Mouse (Mus musculus) ovary, adult 18-20 months (tissue): Measurements from ENCODE around the gene Nckap1.
A peak's percentile ranks its signal among the peaks of the same experiment; 100 is the strongest.

Experiments used
- DNase-seq: peaks from one replicate; pipeline ENCODE4 v3.0.0; 2022; ENCODE audit warnings: low spot score, mixed read lengths

Nckap1 gene

GRCm38 (mm10) chr2:80581043-80581711 lies at the start of gene Nckap1:
Nckap1 (minus strand) TSS chr2:80581380.
- DNase-seq = peak; percentile 79

- no peak for DNase-seq
Measured at GRCm38 (mm10) chr2:80624523-80624922, 43.3 kb upstream of the Nckap1 start.

GRCm38 (mm10) chr2:80621921-80622320 lies 40.7 kb upstream of the Nckap1 start:
- no peak for DNase-seq

GRCm38 (mm10) chr2:80618991-80619390 lies 37.8 kb upstream of the Nckap1 start:
- no peak for DNase-seq

GRCm38 (mm10) chr2:80616854-80617737 lies 35.9 kb upstream of the Nckap1 start, which contains the start of the genes Dusp19 and Nup35:
Dusp19 (plus strand) TSS chr2:80617045.
Nup35 (plus strand) TSS chr2:80617236.
- peak; percentile 89 for DNase-seq

- no peak for DNase-seq
Measured at GRCm38 (mm10) chr2:80612796-80613195, 31.6 kb upstream of the Nckap1 start.

GRCm38 (mm10) chr2:80612286-80612685 lies 31.1 kb upstream of the Nckap1 start:
- no peak for DNase-seq

- no peak for DNase-seq
Measured at GRCm38 (mm10) chr2:80603771-80604426, 22.7 kb upstream of the Nckap1 start.

GRCm38 (mm10) chr2:80602756-80603155 lies 21.6 kb upstream of the Nckap1 start:
- no peak for DNase-seq

GRCm38 (mm10) chr2:80600611-80601010 lies 19.4 kb upstream of the Nckap1 start:
- no peak for DNase-seq

- DNase-seq = no peak
Measured at GRCm38 (mm10) chr2:80599850-80600249, 18.7 kb upstream of the Nckap1 start.

GRCm38 (mm10) chr2:80596960-80597359 lies 15.8 kb upstream of the Nckap1 start:
- no peak for DNase-seq

- DNase-seq = no peak
Measured at GRCm38 (mm10) chr2:80594215-80594918, 13.2 kb upstream of the Nckap1 start.

- no peak for DNase-seq
Measured at GRCm38 (mm10) chr2:80582356-80582755, 1.2 kb upstream of the Nckap1 start.

- DNase-seq = no peak
Measured at GRCm38 (mm10) chr2:80580311-80580961, 744 bp downstream of the Nckap1 start.

GRCm38 (mm10) chr2:80579253-80579891 lies 1.8 kb downstream of the Nckap1 start:
- no peak for DNase-seq

GRCm38 (mm10) chr2:80577286-80577685 lies 3.9 kb downstream of the Nckap1 start:
- no peak for DNase-seq

- no peak for DNase-seq
Measured at GRCm38 (mm10) chr2:80570656-80571055, 10.5 kb downstream of the Nckap1 start.

GRCm38 (mm10) chr2:80567411-80567810 lies 13.8 kb downstream of the Nckap1 start:
- DNase-seq = no peak

GRCm38 (mm10) chr2:80562253-80562652 lies 18.9 kb downstream of the Nckap1 start:
- DNase-seq = no peak

- no peak for DNase-seq
Measured at GRCm38 (mm10) chr2:80561478-80561877, 19.7 kb downstream of the Nckap1 start.
